Mouse (Mus musculus): Measurements from ENCODE around the gene Atp8a2. TPM values are rescaled to one million over a fixed set of nuclear protein-coding genes. Genes with fewer than 3 reads are reported as not detected.

Atp8a2 gene
- polyA plus RNA-seq, 1 experiment from 2014 or later: 9.0 TPM

GRCm38 (mm10) chr14:60177614-60178570, 19.1 kb downstream of the Atp8a2 start:
- H3K9ac ChIP-seq (ENCODE audit: low read length): peak overlapping the region; percentile 92
- H3K36me3 ChIP-seq (ENCODE audit: control insufficient read depth, insufficient read depth, low read length): peaks cover 6% of the 10 kb centered on the region; the same call in 1 of the 2 replicates
- peak overlapping the region; percentile 47 to 86 for H3K4me3 ChIP-seq (ENCODE audit: control insufficient read depth in 1 of 2, insufficient read depth in 1 of 2, low read depth in 1 of 2, low read length in 2 of 2)
- ATAC-seq (ENCODE audit: insufficient number of reproducible peaks, insufficient read depth, low FRiP score, low read depth): 0 out of 2 replicates have a peak, but pooled peaks have one; percentile 1
- peak overlapping the region; percentile 15 to 84; a peak in 3 of 4 replicates for H3K27ac ChIP-seq (replicated peaks in 1 of 2; ENCODE audit: control insufficient read depth in 1 of 2, insufficient read depth in 1 of 2, low read depth in 2 of 2, low read length in 2 of 2)
- peaks cover 9 to 22% of the 10 kb centered on the region in 2 experiments for H3K4me1 ChIP-seq (ENCODE audit: control insufficient read depth in 2 of 2, insufficient read depth in 2 of 2, low read length in 2 of 2)
- 16% methylated on average over 28 of the region's 37 CpGs for WGBS
- H3K4me2 ChIP-seq (ENCODE audit: low read length): peak overlapping the region; percentile 92
- no peaks in the 10 kb centered on the region for H3K9me3 ChIP-seq (ENCODE audit: control insufficient read depth, low read length)
- H3K27me3 ChIP-seq (ENCODE audit: control insufficient read depth, insufficient read depth, low read length): 0 out of 2 replicates have a peak, but pooled peaks cover 5% of the 10 kb centered on the region

- H3K9me3 ChIP-seq (ENCODE audit: control insufficient read depth, low read length): no peaks in the 10 kb centered on the region
- ATAC-seq (ENCODE audit: insufficient number of reproducible peaks, insufficient read depth, low FRiP score, low read depth): peak; percentile 82
- peaks cover 15 to 29% of the 10 kb centered on the region in 2 experiments for H3K4me1 ChIP-seq (ENCODE audit: control insufficient read depth in 2 of 2, insufficient read depth in 2 of 2, low read length in 2 of 2)
- WGBS: under 1% methylated on average over 73 of the region's 84 CpGs
- peak overlapping the region; percentile 15 to 84 for H3K27ac ChIP-seq (replicated peaks in 1 of 2; ENCODE audit: control insufficient read depth in 1 of 2, insufficient read depth in 1 of 2, low read depth in 2 of 2, low read length in 2 of 2)
- 0 out of 2 replicates have a peak, but pooled peaks cover 5% of the 10 kb centered on the region for H3K27me3 ChIP-seq (ENCODE audit: control insufficient read depth, insufficient read depth, low read length)
- peaks cover 6% of the 10 kb centered on the region; the same call in 1 of the 2 replicates for H3K36me3 ChIP-seq (ENCODE audit: control insufficient read depth, insufficient read depth, low read length)
- peak overlapping the region; percentile 47 to 86 for H3K4me3 ChIP-seq (ENCODE audit: control insufficient read depth in 1 of 2, insufficient read depth in 1 of 2, low read depth in 1 of 2, low read length in 2 of 2)
- H3K9ac ChIP-seq (ENCODE audit: low read length): peak overlapping the region; percentile 92
- peak overlapping the region; percentile 92 for H3K4me2 ChIP-seq (ENCODE audit: low read length)
Measured at GRCm38 (mm10) chr14:60176891-60177613, 19.9 kb downstream of the Atp8a2 start.

GRCm38 (mm10) chr14:60176469-60176890, 20.5 kb downstream of the Atp8a2 start:
- peak overlapping the region; percentile 47 to 86 for H3K4me3 ChIP-seq (ENCODE audit: control insufficient read depth in 1 of 2, insufficient read depth in 1 of 2, low read depth in 1 of 2, low read length in 2 of 2)
- peaks cover 21 to 34% of the 10 kb centered on the region in 2 experiments for H3K4me1 ChIP-seq (ENCODE audit: control insufficient read depth in 2 of 2, insufficient read depth in 2 of 2, low read length in 2 of 2)
- 22% methylated on average over 9 of the region's 9 CpGs for WGBS
- peaks cover 6% of the 10 kb centered on the region; the same call in 1 of the 2 replicates for H3K36me3 ChIP-seq (ENCODE audit: control insufficient read depth, insufficient read depth, low read length)
- peak overlapping the region; percentile 92 for H3K9ac ChIP-seq (ENCODE audit: low read length)
- peak overlapping the region; percentile 5 to 84 for H3K27ac ChIP-seq (replicated peaks in 1 of 2; ENCODE audit: control insufficient read depth in 1 of 2, insufficient read depth in 1 of 2, low read depth in 2 of 2, low read length in 2 of 2)
- no peak for ATAC-seq (ENCODE audit: insufficient number of reproducible peaks, insufficient read depth, low FRiP score, low read depth)
- H3K9me3 ChIP-seq (ENCODE audit: control insufficient read depth, low read length): no peaks in the 10 kb centered on the region
- peak overlapping the region; percentile 92 for H3K4me2 ChIP-seq (ENCODE audit: low read length)
- 0 out of 2 replicates have a peak, but pooled peaks cover 5% of the 10 kb centered on the region for H3K27me3 ChIP-seq (ENCODE audit: control insufficient read depth, insufficient read depth, low read length)

- Histone ChIP-seq H3K27me3 (ENCODE audit: control insufficient read depth, insufficient read depth, low read length) (0 out of 2 replicates have a peak, but pooled peaks cover 5% of the 10 kb centered on the region), H3K9ac (ENCODE audit: low read length) (peak overlapping the region; percentile 43), H3K9me3 (ENCODE audit: control insufficient read depth, low read length) (no peaks in the 10 kb centered on the region), H3K4me2 (ENCODE audit: low read length) (peak overlapping the region; percentile 42), H3K4me1 (ENCODE audit: control insufficient read depth in 2 of 2, insufficient read depth in 2 of 2, low read length in 2 of 2) (peaks cover 21 to 32% of the 10 kb centered on the region in 2 experiments), H3K4me3 (ENCODE audit: control insufficient read depth in 1 of 2, insufficient read depth in 1 of 2, low read depth in 1 of 2, low read length in 2 of 2) (no peak overlapping the region), H3K36me3 (ENCODE audit: control insufficient read depth, insufficient read depth, low read length) (no peaks in the 10 kb centered on the region), H3K27ac (replicated peaks in 1 of 2; ENCODE audit: control insufficient read depth in 1 of 2, insufficient read depth in 1 of 2, low read depth in 2 of 2, low read length in 2 of 2) (peak overlapping the region; percentile 81 to 85)
- no peak; the same call in 1 of the 2 replicates for ATAC-seq (ENCODE audit: insufficient number of reproducible peaks, insufficient read depth, low FRiP score, low read depth)
- whole genome bisulfite sequencing: 29% methylated on average over 12 of the region's 12 CpGs
Measured at GRCm38 (mm10) chr14:60172286-60173055, 24.5 kb downstream of the Atp8a2 start.

- Histone ChIP-seq H3K4me3 (ENCODE audit: control insufficient read depth in 1 of 2, insufficient read depth in 1 of 2, low read depth in 1 of 2, low read length in 2 of 2) (no peak overlapping the region), H3K4me1 (ENCODE audit: control insufficient read depth in 2 of 2, insufficient read depth in 2 of 2, low read length in 2 of 2) (peaks cover 21 to 28% of the 10 kb centered on the region in 2 experiments), H3K9ac (ENCODE audit: low read length) (no peak overlapping the region), H3K9me3 (ENCODE audit: control insufficient read depth, low read length) (no peaks in the 10 kb centered on the region), H3K27ac (replicated peaks in 1 of 2; ENCODE audit: control insufficient read depth in 1 of 2, insufficient read depth in 1 of 2, low read depth in 2 of 2, low read length in 2 of 2) (no peak overlapping the region), H3K27me3 (ENCODE audit: control insufficient read depth, insufficient read depth, low read length) (0 out of 2 replicates have a peak, but pooled peaks cover 5% of the 10 kb centered on the region), H3K4me2 (ENCODE audit: low read length) (no peak overlapping the region), H3K36me3 (ENCODE audit: control insufficient read depth, insufficient read depth, low read length) (no peaks in the 10 kb centered on the region)
- WGBS: 80% methylated on average over 16 of the region's 16 CpGs
- ATAC-seq (ENCODE audit: insufficient number of reproducible peaks, insufficient read depth, low FRiP score, low read depth): no peak
Measured at GRCm38 (mm10) chr14:60170845-60171610, 26.0 kb downstream of the Atp8a2 start.

- Histone ChIP-seq H3K4me1 (ENCODE audit: control insufficient read depth in 2 of 2, insufficient read depth in 2 of 2, low read length in 2 of 2) (no peaks in the 10 kb centered on the region), H3K27ac (replicated peaks in 1 of 2; ENCODE audit: control insufficient read depth in 1 of 2, insufficient read depth in 1 of 2, low read depth in 2 of 2, low read length in 2 of 2) (no peak overlapping the region), H3K4me2 (ENCODE audit: low read length) (no peak overlapping the region), H3K9me3 (ENCODE audit: control insufficient read depth, low read length) (no peaks in the 10 kb centered on the region), H3K27me3 (ENCODE audit: control insufficient read depth, insufficient read depth, low read length) (no peaks in the 10 kb centered on the region), H3K9ac (ENCODE audit: low read length) (no peak overlapping the region), H3K4me3 (ENCODE audit: control insufficient read depth in 1 of 2, insufficient read depth in 1 of 2, low read depth in 1 of 2, low read length in 2 of 2) (no peak overlapping the region), H3K36me3 (ENCODE audit: control insufficient read depth, insufficient read depth, low read length) (no peaks in the 10 kb centered on the region)
- WGBS: 79% methylated on average over 3 of the region's 3 CpGs
- no peak for ATAC-seq (ENCODE audit: insufficient number of reproducible peaks, insufficient read depth, low FRiP score, low read depth)
Measured at GRCm38 (mm10) chr14:60163367-60163766, 33.6 kb downstream of the Atp8a2 start.

Measured in heart, embryonic 14.5 days (tissue).